Mouse (Mus musculus) kidney, embryonic 14.5 days (tissue): ENCODE measurements around the gene Flnb. TPM values are rescaled to one million over a fixed set of nuclear protein-coding genes. Genes with fewer than 3 reads are reported as not detected.

Experiments
- ATAC-seq: fragments of 200-750 bp; cut with Nextera tagmentation; 2 replicates; pipeline ENCODE4 v1.8.0; 2017; ENCODE audit warnings: moderate number of reproducible peaks, mild to moderate bottlenecking, moderate TSS enrichment, moderate library complexity; ENCODE audit not compliant: low FRiP score, low TSS enrichment
- H3K27ac ChIP-seq: fragments of 300-500 bp; sonication (generic); 2 replicates; pipeline ENCODE4 v1.5.1; 2014; ENCODE audit warnings: low read depth, mild to moderate bottlenecking, low read length, moderate library complexity, mixed read lengths
- H3K27me3 ChIP-seq: fragments of 300-500 bp; sonication (generic); 2 replicates; pipeline ENCODE4 v1.6.1; 2014; ENCODE audit warnings: mild to moderate bottlenecking, low read length; ENCODE audit not compliant: control insufficient read depth, insufficient read depth
- H3K36me3 ChIP-seq: fragments of 300-500 bp; sonication (generic); 2 replicates; pipeline ENCODE4 v1.6.1; 2014; ENCODE audit warnings: low read length, mixed read lengths; ENCODE audit not compliant: control insufficient read depth, insufficient read depth
- H3K4me1 ChIP-seq: fragments of 300-500 bp; sonication (generic); 2 replicates; pipeline ENCODE4 v1.6.1; 2014; ENCODE audit warnings: low read length, mixed read lengths; ENCODE audit not compliant: control insufficient read depth, insufficient read depth
- H3K4me2 ChIP-seq: fragments of 300-500 bp; sonication (generic); replicated peaks from 2 replicates; pipeline ENCODE4 v1.6.1; 2014; ENCODE audit warnings: low read depth, mild to moderate bottlenecking, low read length
- H3K4me3 ChIP-seq: fragments of 300-500 bp; sonication (generic); 2 replicates; pipeline ENCODE4 v1.5.1; 2014; ENCODE audit warnings: mild to moderate bottlenecking, low read length
- H3K9ac ChIP-seq: fragments of 300-500 bp; sonication (generic); 2 replicates; pipeline ENCODE4 v1.6.1; 2014; ENCODE audit warnings: low read depth, mild to moderate bottlenecking, low read length, moderate library complexity
- H3K9me3 ChIP-seq: fragments of 300-500 bp; sonication (generic); 2 replicates; pipeline ENCODE4 v1.6.1; 2016; ENCODE audit warnings: low read length; ENCODE audit not compliant: control insufficient read depth
- WGBS: fragments of 180-500 bp; shearing (Covaris S2); extraction: QIAGEN DNeasy Blood & Tissue Kit; methylation state at CpG from one replicate; pipeline ENCODE4 v1.1.7; 2014; 5-methylcytosine and 5-hydroxymethylcytosine counted together
- polyA plus RNA-seq: library from polyadenylated mRNA; unstranded; fragments of >200 nt; fragmentation: Nextera tagmentation; extraction: Ambion mirVana; gene quantifications from 2 replicates; pipeline ENCODE4 v1.2.1, GENCODE M21; 2014

The Flnb gene
- polyA plus RNA-seq, 1 experiment from 2014 or later, result 25.7 TPM

- WGBS, result 93% methylated on average over 7 of the region's 7 CpGs
- H3K36me3 ChIP-seq, result peaks cover 65% of the 10 kb centered on the region
Observed at GRCm38 (mm10) chr14:7934166-7934565, 116.4 kb downstream of the Flnb start.

DNA sequence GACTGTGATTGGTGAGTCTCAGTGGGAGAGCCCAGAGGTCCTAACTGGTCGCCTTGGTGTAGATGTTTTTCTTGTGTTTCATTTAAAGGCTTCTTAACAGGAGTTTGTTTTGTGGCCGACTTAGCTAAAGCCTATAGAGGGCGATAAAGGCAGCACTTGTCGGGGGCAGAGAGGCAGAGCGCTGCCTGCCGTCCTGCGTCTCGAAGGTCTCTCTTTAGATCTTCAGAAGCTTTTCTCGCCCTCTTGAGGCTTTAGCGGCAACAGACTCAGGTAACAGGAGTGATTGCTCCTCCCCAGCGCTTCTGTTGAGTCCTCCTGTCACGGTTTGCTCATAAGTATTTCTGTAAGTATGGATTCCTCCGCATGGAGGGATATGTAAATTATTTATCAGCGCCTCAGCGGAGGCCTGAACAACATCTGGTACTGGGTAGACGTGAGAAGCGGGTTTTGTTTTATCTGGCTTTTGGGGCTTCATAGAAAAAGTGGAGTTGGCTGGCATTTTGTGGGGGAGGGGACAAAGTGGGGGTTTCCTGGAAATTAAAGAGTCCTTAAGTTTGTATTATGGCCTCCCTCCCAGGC lies 119.4 kb downstream of the Flnb start:
- H3K27me3 ChIP-seq, result no peaks in the 10 kb centered on the region
- ATAC-seq, result peak; percentile 82
- peaks cover 44% of the 10 kb centered on the region for H3K36me3 ChIP-seq
- WGBS, result 25% methylated on average over 17 of the region's 17 CpGs
- no peak overlapping the region for H3K4me3 ChIP-seq
- no peaks in the 10 kb centered on the region for H3K4me1 ChIP-seq
- no peak overlapping the region for H3K9ac ChIP-seq
- H3K4me2 ChIP-seq, result no peak overlapping the region
- H3K9me3 ChIP-seq, result no peaks in the 10 kb centered on the region
- H3K27ac ChIP-seq, result no peak overlapping the region

More at GRCm38 (mm10) chr14:7934166-7934565, 116.4 kb downstream of the Flnb start:
- no peak overlapping the region for H3K9ac ChIP-seq
- no peak overlapping the region for H3K4me2 ChIP-seq
- no peaks in the 10 kb centered on the region for H3K27me3 ChIP-seq
- no peak overlapping the region for H3K4me3 ChIP-seq
- ATAC-seq, result no peak
- no peak overlapping the region for H3K27ac ChIP-seq
- H3K4me1 ChIP-seq, result no peaks in the 10 kb centered on the region
- no peaks in the 10 kb centered on the region for H3K9me3 ChIP-seq

GRCm38 (mm10) chr14:7938809-7939784 lies 121.3 kb downstream of the Flnb start:
- 80% methylated on average over 19 of the region's 19 CpGs for WGBS

GRCm38 (mm10) chr14:7941413-7941812 lies 123.7 kb downstream of the Flnb start:
- 88% methylated on average over 5 of the region's 5 CpGs for WGBS

More at GRCm38 (mm10) chr14:7938809-7939784, 121.3 kb downstream of the Flnb start:
- Histone ChIP-seq H3K27ac (no peak overlapping the region), H3K4me2 (no peak overlapping the region), H3K9ac (no peak overlapping the region), H3K36me3 (peaks cover 41% of the 10 kb centered on the region), H3K9me3 (no peaks in the 10 kb centered on the region), H3K4me1 (peaks cover 3% of the 10 kb centered on the region; the same call in 1 of the 2 replicates), H3K4me3 (no peak overlapping the region), H3K27me3 (no peaks in the 10 kb centered on the region)
- no peak for ATAC-seq

GRCm38 (mm10) chr14:7943101-7943800 lies 125.5 kb downstream of the Flnb start:
- H3K4me1 ChIP-seq, result peaks cover 3% of the 10 kb centered on the region; the same call in 1 of the 2 replicates
- WGBS, result 69% methylated on average over 7 of the region's 7 CpGs
- H3K4me2 ChIP-seq, result no peak overlapping the region
- H3K4me3 ChIP-seq, result no peak overlapping the region
- no peak overlapping the region for H3K9ac ChIP-seq
- no peaks in the 10 kb centered on the region for H3K27me3 ChIP-seq
- peaks cover 30% of the 10 kb centered on the region for H3K36me3 ChIP-seq
- ATAC-seq, result 0 out of 2 replicates have a peak, but pooled peaks have one; percentile 21
- H3K9me3 ChIP-seq, result no peaks in the 10 kb centered on the region
- no peak overlapping the region for H3K27ac ChIP-seq

More at GRCm38 (mm10) chr14:7941413-7941812, 123.7 kb downstream of the Flnb start:
- Histone ChIP-seq H3K4me2 (no peak overlapping the region), H3K27ac (no peak overlapping the region), H3K4me1 (peaks cover 3% of the 10 kb centered on the region; the same call in 1 of the 2 replicates), H3K9ac (no peak overlapping the region), H3K36me3 (peaks cover 27% of the 10 kb centered on the region), H3K27me3 (no peaks in the 10 kb centered on the region), H3K4me3 (no peak overlapping the region), H3K9me3 (no peaks in the 10 kb centered on the region)
- ATAC-seq, result no peak

- H3K4me3 ChIP-seq, result no peak overlapping the region
- no peak for ATAC-seq
- no peaks in the 10 kb centered on the region for H3K27me3 ChIP-seq
- no peak overlapping the region for H3K27ac ChIP-seq
- peaks cover 33% of the 10 kb centered on the region for H3K36me3 ChIP-seq
- no peak overlapping the region for H3K4me2 ChIP-seq
- H3K9ac ChIP-seq, result no peak overlapping the region
- H3K4me1 ChIP-seq, result peaks cover 3% of the 10 kb centered on the region; the same call in 1 of the 2 replicates
- 81% methylated on average over 3 of the region's 3 CpGs for WGBS
- H3K9me3 ChIP-seq, result no peaks in the 10 kb centered on the region
Observed at GRCm38 (mm10) chr14:7943801-7944135, 126.0 kb downstream of the Flnb start.

DNA sequence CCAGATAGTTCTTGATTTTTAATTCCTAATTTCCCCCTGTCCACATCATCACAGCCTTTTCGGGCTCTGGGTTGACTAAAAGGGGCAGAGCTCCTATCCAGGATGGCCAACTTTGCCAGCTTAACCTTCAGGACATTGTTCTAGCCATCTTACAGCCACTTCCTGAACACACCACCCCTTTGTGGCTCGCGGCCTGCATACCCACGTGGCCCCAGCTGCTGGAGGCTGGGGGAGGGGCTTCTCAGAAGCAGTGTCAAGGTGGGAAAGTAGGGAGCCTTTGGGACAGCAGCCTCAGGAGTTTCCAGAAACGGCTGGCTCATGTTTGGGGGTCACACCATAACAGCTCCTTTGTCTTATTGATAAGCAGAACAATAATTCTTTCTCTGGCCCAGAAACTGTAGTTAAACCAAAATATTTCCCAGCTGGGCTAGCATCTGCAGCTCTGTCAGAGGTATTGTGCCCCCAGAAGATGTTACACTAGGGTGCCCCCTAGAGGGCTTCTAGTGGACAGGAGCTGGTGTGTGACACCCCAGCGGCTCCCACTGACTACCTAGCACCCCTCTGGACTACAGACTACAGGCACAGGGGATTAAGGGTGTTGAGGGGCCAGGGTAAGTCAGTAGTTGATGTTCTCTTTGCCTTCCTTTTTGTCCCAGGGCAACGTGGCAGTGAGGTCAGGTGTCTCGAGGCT lies 126.7 kb downstream of the Flnb start:
- 54% methylated on average over 8 of the region's 8 CpGs for WGBS
- Histone ChIP-seq H3K27ac (no peak overlapping the region), H3K27me3 (no peaks in the 10 kb centered on the region), H3K9me3 (no peaks in the 10 kb centered on the region), H3K36me3 (peaks cover 33% of the 10 kb centered on the region), H3K4me2 (no peak overlapping the region), H3K4me3 (no peak overlapping the region), H3K4me1 (peaks cover 3% of the 10 kb centered on the region; the same call in 1 of the 2 replicates), H3K9ac (no peak overlapping the region)
- no peak for ATAC-seq

DNA sequence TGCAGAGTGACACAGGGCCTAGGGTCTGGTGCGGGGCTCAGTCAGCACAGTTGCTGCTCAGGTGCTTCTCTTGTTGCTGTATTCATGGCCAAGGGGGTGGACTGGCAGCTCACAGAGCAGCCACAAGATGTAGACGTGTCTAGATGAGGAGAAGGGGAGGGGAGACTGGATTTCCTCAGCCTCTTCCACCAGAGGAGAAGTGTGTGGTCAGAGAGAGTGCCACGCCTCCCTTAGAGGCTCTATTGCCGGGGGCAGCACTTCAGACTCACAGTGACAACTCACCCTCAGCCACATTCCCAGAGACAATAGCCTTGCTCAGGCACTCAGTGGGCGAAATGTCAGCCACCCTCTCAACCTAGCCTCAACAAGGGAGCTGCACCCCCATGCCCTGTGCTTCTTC lies 127.5 kb downstream of the Flnb start:
- Histone ChIP-seq H3K9me3 (no peaks in the 10 kb centered on the region), H3K9ac (no peak overlapping the region), H3K4me1 (peaks cover 3% of the 10 kb centered on the region; the same call in 1 of the 2 replicates), H3K4me3 (no peak overlapping the region), H3K27ac (no peak overlapping the region), H3K27me3 (no peaks in the 10 kb centered on the region), H3K4me2 (no peak overlapping the region), H3K36me3 (peaks cover 37% of the 10 kb centered on the region)
- no peak for ATAC-seq
- 77% methylated on average over 5 of the region's 5 CpGs for WGBS
